Mouse (Mus musculus): Measurements from ENCODE around the gene Lcat. TPM values are rescaled to one million over a fixed set of nuclear protein-coding genes. Genes with fewer than 3 reads are reported as not detected.

Gene Lcat
- polyA plus RNA-seq, 1 experiment from 2014 or later: 1.8 TPM

DNA sequence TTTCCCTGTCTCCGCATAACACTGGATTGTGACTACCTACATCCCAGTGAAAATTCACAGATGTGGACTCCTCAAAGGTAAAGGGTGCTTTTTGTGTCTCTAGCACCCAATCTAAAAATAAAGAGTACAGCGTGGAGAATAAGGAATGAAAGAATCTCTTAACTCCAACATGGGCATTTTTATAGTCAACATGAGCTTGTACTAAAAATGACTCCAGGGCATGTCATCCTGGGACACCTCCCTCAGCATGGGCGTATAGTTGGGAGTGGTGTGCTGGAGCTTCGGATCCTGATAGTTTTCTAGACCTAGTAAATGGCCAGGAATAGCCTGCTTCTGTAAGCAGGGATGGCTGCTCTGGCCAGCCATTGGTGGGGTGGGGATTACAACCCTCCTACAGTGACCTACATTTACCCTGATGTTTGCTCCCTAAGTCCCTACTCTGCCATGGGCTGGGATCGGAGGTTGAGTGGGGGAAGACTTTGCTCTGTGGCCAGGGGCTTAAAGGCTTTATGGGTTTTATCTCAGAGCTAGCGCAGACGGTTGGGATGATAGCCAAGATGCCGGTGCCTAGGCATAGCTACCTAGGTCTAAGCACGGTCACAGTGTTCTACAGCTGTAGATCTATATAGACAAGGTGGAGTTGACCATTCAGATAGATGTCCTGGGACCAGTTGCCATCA is 45.2 kb downstream of the Lcat start:
- no peak overlapping the region for H3K4me2 ChIP-seq (replicated peaks; ENCODE audit: low read depth, low read length)
- no peaks in the 10 kb centered on the region for H3K36me3 ChIP-seq (ENCODE audit: insufficient read depth, low read length)
- H3K4me3 ChIP-seq (ENCODE audit: low read length): no peak overlapping the region
- WGBS: 85% methylated on average over 9 of the region's 9 CpGs
- no peak overlapping the region for H3K9ac ChIP-seq (replicated peaks; ENCODE audit: low read length)
- H3K27ac ChIP-seq (ENCODE audit: low read length): no peak overlapping the region
- no peak for ATAC-seq (ENCODE audit: low FRiP score, low TSS enrichment)
- H3K9me3 ChIP-seq (ENCODE audit: low read length): no peaks in the 10 kb centered on the region
- no peaks in the 10 kb centered on the region for H3K27me3 ChIP-seq (ENCODE audit: insufficient read depth, low read length)
- peaks cover 15% of the 10 kb centered on the region for H3K4me1 ChIP-seq (ENCODE audit: insufficient read depth, low read length)

DNA sequence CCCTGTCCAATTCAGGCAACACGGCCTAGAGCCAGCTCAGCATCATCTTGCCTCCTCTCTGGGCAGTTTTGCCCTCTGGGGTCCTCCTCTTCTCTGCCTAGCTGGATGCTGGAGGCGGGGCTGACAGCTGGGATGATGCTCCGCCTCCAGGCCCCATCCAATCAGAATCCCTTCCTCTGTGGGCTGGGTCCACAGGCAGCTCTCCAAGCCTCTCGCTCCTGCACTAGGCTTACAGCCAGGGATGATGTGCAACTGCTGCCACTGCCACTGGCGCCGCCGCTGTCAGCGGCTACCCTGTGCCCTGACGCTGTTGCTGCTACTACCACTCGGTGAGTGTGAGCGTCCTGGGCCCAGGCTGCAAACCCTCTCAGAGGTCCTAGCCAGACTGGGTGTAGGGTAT is 49.8 kb downstream of the Lcat start, which contains the start of gene Nrn1l:
Gene Nrn1l, plus strand, starts transcription at position 229 of the 400 bp plus-strand sequence.
- no peaks in the 10 kb centered on the region for H3K27me3 ChIP-seq (ENCODE audit: insufficient read depth, low read length)
- peaks cover 42% of the 10 kb centered on the region for H3K36me3 ChIP-seq (ENCODE audit: insufficient read depth, low read length)
- no peaks in the 10 kb centered on the region for H3K9me3 ChIP-seq (ENCODE audit: low read length)
- H3K9ac ChIP-seq (replicated peaks; ENCODE audit: low read length): no peak within 1 kb of the TSS
- no peak within 1 kb of the TSS for H3K4me3 ChIP-seq (ENCODE audit: low read length)
- WGBS: 5% methylated on average over 11 of the region's 11 CpGs
- H3K4me1 ChIP-seq (ENCODE audit: insufficient read depth, low read length): peaks cover 3% of the 10 kb centered on the region; the same call in 1 of the 2 replicates
- no peak within 1 kb of the TSS for H3K27ac ChIP-seq (ENCODE audit: low read length)
- ATAC-seq (ENCODE audit: low FRiP score, low TSS enrichment): peak; percentile 90
- H3K4me2 ChIP-seq (replicated peaks; ENCODE audit: low read depth, low read length): no peak within 1 kb of the TSS

DNA sequence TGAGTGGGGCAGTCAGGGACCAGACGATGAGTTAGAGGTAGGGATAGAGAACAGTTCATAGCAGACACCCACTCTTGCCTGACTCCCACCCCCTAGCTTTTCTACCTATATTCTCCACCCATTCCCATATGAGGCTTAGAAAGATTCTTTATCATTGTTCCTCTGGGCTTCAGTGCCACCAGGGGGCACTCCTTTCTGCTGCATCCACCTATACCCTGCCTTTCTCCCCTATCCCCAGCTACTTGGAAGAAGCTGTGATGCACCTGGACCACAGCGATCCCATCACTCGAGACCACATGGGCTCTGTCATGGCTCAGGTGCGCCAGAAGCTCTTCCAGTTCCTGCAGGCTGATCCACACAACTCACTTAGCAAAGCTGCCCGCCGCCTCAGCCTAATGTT is 50.8 kb downstream of the Lcat start:
- Histone ChIP-seq H3K9ac (replicated peaks; ENCODE audit: low read length) (no peak overlapping the region), H3K4me2 (replicated peaks; ENCODE audit: low read depth, low read length) (no peak overlapping the region), H3K4me1 (ENCODE audit: insufficient read depth, low read length) (peaks cover 3% of the 10 kb centered on the region; the same call in 1 of the 2 replicates), H3K4me3 (ENCODE audit: low read length) (no peak overlapping the region), H3K27me3 (ENCODE audit: insufficient read depth, low read length) (no peaks in the 10 kb centered on the region), H3K9me3 (ENCODE audit: low read length) (no peaks in the 10 kb centered on the region), H3K27ac (ENCODE audit: low read length) (no peak overlapping the region), H3K36me3 (ENCODE audit: insufficient read depth, low read length) (peaks cover 51% of the 10 kb centered on the region)
- ATAC-seq (ENCODE audit: low FRiP score, low TSS enrichment): no peak
- 80% methylated on average over 6 of the region's 6 CpGs for WGBS

DNA sequence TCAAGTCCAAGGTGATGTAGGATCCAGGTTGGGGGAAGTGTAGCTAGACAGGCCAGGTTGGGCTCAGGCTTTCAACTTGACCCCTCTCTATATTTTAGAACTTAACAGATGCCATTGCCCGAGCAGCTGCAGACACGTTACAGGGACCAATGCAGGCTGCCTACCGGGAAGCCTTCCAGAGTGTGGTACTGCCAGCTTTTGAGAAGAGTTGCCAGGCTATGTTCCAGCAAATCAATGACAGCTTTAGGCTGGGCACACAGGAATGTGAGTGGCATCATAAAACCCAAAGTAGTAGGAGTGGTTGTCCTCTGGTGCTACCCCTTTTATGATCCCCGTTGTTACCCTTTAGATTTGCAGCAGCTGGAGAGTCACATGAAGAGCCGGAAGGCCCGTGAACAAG is 52.3 kb downstream of the Lcat start:
- no peaks in the 10 kb centered on the region for H3K27me3 ChIP-seq (ENCODE audit: insufficient read depth, low read length)
- 72% methylated on average over 6 of the region's 6 CpGs for WGBS
- no peak overlapping the region for H3K9ac ChIP-seq (replicated peaks; ENCODE audit: low read length)
- H3K4me1 ChIP-seq (ENCODE audit: insufficient read depth, low read length): peaks cover 3% of the 10 kb centered on the region; the same call in 1 of the 2 replicates
- H3K4me2 ChIP-seq (replicated peaks; ENCODE audit: low read depth, low read length): no peak overlapping the region
- no peak overlapping the region for H3K4me3 ChIP-seq (ENCODE audit: low read length)
- H3K27ac ChIP-seq (ENCODE audit: low read length): no peak overlapping the region
- H3K36me3 ChIP-seq (ENCODE audit: insufficient read depth, low read length): peaks cover 66% of the 10 kb centered on the region
- ATAC-seq (ENCODE audit: low FRiP score, low TSS enrichment): no peak
- H3K9me3 ChIP-seq (ENCODE audit: low read length): no peaks in the 10 kb centered on the region

DNA sequence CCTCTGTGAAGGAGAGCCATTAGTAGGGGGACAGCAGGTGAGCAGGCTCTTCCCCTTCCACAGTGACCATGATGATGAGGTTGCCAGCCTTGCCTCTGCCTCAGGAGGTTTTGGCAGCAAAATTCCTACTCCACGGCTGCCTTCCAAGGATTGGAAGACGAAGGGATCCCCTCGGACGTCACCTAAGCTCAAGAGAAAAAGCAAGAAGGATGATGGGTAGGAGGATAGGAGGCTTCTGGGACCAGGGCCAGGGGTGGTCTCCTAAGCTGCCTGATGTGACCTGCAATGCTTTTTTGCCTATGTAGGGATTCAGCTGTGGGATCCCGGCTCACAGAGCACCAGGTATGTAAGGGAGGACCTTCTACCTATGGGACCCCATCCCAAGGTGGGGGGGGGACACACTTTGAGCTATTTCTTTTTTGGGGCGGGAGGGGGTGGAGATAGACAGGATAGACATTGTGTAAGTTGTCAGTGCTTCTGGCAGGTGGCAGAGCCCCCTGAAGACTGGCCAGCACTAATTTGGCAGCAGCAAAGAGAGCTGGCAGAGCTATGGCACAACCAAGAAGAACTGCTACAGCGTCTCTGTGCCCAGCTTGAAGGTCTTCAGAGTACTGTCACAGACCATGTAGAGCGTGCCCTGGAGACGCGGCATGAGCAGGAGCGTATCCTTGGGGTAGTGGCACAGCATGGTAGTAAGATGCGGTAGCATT is 53.3 kb downstream of the Lcat start:
- Histone ChIP-seq H3K4me3 (ENCODE audit: low read length) (no peak overlapping the region), H3K36me3 (ENCODE audit: insufficient read depth, low read length) (peaks cover 76% of the 10 kb centered on the region), H3K27ac (ENCODE audit: low read length) (no peak overlapping the region), H3K4me1 (ENCODE audit: insufficient read depth, low read length) (peaks cover 3% of the 10 kb centered on the region; the same call in 1 of the 2 replicates), H3K27me3 (ENCODE audit: insufficient read depth, low read length) (no peaks in the 10 kb centered on the region), H3K9me3 (ENCODE audit: low read length) (no peaks in the 10 kb centered on the region), H3K9ac (replicated peaks; ENCODE audit: low read length) (no peak overlapping the region), H3K4me2 (replicated peaks; ENCODE audit: low read depth, low read length) (no peak overlapping the region)
- WGBS: 93% methylated on average over 12 of the region's 12 CpGs
- no peak for ATAC-seq (ENCODE audit: low FRiP score, low TSS enrichment)

Small RNA genes within 50 kb of the gene (microRNA-seq; reads per million reads assigned to microRNA genes)
- gene Mir7074: not detected

Other genes with a start within 250 kb of the Lcat start
- 65.7 and 67.6 TPM in 2 replicates for gene Acd, start 242.3 kb downstream of the Lcat start, polyA plus RNA-seq (2015; fragmentation: Nextera tagmentation; extraction: Ambion mirVana)
- gene Pard6a, start 242.2 kb downstream of the Lcat start, polyA plus RNA-seq (2015; fragmentation: Nextera tagmentation; extraction: Ambion mirVana): 18.0 and 20.1 TPM in 2 replicates
- gene 4933405L10Rik, start 235.7 kb downstream of the Lcat start, polyA plus RNA-seq (2015; fragmentation: Nextera tagmentation; extraction: Ambion mirVana): not detected in 2 replicates
- gene Enkd1, start 235.2 kb downstream of the Lcat start, polyA plus RNA-seq (2015; fragmentation: Nextera tagmentation; extraction: Ambion mirVana): 29.0 and 34.1 TPM in 2 replicates
- 24.9 and 25.7 TPM in 2 replicates for gene Gfod2, start 184.7 kb downstream of the Lcat start, polyA plus RNA-seq (2015; fragmentation: Nextera tagmentation; extraction: Ambion mirVana)
- gene Ranbp10, start 116.0 kb downstream of the Lcat start, polyA plus RNA-seq (2015; fragmentation: Nextera tagmentation; extraction: Ambion mirVana): 10.7 and 13.3 TPM in 2 replicates
- gene Tsnaxip1, start 115.7 kb downstream of the Lcat start, polyA plus RNA-seq (2015; fragmentation: Nextera tagmentation; extraction: Ambion mirVana): 0.21 and 0.24 TPM in 2 replicates
- gene Cenpt, start 90.1 kb downstream of the Lcat start, polyA plus RNA-seq (2015; fragmentation: Nextera tagmentation; extraction: Ambion mirVana): 44.7 and 46.3 TPM in 2 replicates
- 65.2 and 66.1 TPM in 2 replicates for gene Thap11, start 88.2 kb downstream of the Lcat start, polyA plus RNA-seq (2015; fragmentation: Nextera tagmentation; extraction: Ambion mirVana)
- gene Nutf2, start 82.8 kb downstream of the Lcat start, polyA plus RNA-seq (2015; fragmentation: Nextera tagmentation; extraction: Ambion mirVana): 186 and 242 TPM in 2 replicates
- 58.8 and 61.1 TPM in 2 replicates for gene Edc4, start 62.5 kb downstream of the Lcat start, polyA plus RNA-seq (2015; fragmentation: Nextera tagmentation; extraction: Ambion mirVana)
- gene Nrn1l, start 49.8 kb downstream of the Lcat start, polyA plus RNA-seq (2015; fragmentation: Nextera tagmentation; extraction: Ambion mirVana): 0.53 and 0.85 TPM in 2 replicates
- gene Pskh1, start 42.9 kb downstream of the Lcat start, polyA plus RNA-seq (2015; fragmentation: Nextera tagmentation; extraction: Ambion mirVana): 44.3 and 46.7 TPM in 2 replicates
- gene Ctrl, start 9.5 kb downstream of the Lcat start, polyA plus RNA-seq (2015; fragmentation: Nextera tagmentation; extraction: Ambion mirVana): 0.82 and 1.8 TPM in 2 replicates
- 33.3 and 46.5 TPM in 2 replicates for gene Psmb10, start 4.9 kb downstream of the Lcat start, polyA plus RNA-seq (2015; fragmentation: Nextera tagmentation; extraction: Ambion mirVana)
- gene Slc12a4, start 22.7 kb upstream of the Lcat start, polyA plus RNA-seq (2015; fragmentation: Nextera tagmentation; extraction: Ambion mirVana): 36.1 and 36.2 TPM in 2 replicates
- gene Dpep3, start 36.0 kb upstream of the Lcat start, polyA plus RNA-seq (2015; fragmentation: Nextera tagmentation; extraction: Ambion mirVana): not detected in 2 replicates
- 19.7 and 24.6 TPM in 2 replicates for gene Dus2, start 48.0 kb upstream of the Lcat start, polyA plus RNA-seq (2015; fragmentation: Nextera tagmentation; extraction: Ambion mirVana)
- not detected in 2 replicates for gene Dpep2nb, start 62.6 kb upstream of the Lcat start, polyA plus RNA-seq (2015; fragmentation: Nextera tagmentation; extraction: Ambion mirVana)
- 19.8 and 21.2 TPM in 2 replicates for gene Ddx28, start 68.5 kb upstream of the Lcat start, polyA plus RNA-seq (2015; fragmentation: Nextera tagmentation; extraction: Ambion mirVana)
- 5.7 and 6.7 TPM in 2 replicates for gene Nfatc3, start 115.5 kb upstream of the Lcat start, polyA plus RNA-seq (2015; fragmentation: Nextera tagmentation; extraction: Ambion mirVana)
- gene Esrp2, start 193.6 kb upstream of the Lcat start, polyA plus RNA-seq (2015; fragmentation: Nextera tagmentation; extraction: Ambion mirVana): 24.3 and 28.5 TPM in 2 replicates
- 14.9 and 15.6 TPM in 2 replicates for gene Pla2g15, start 207.0 kb upstream of the Lcat start, polyA plus RNA-seq (2015; fragmentation: Nextera tagmentation; extraction: Ambion mirVana)
- gene Slc7a6, start 225.5 kb upstream of the Lcat start, polyA plus RNA-seq (2015; fragmentation: Nextera tagmentation; extraction: Ambion mirVana): 49.9 and 52.4 TPM in 2 replicates

Data from kidney, embryonic 16.5 days (tissue).